Mouse (Mus musculus): ENCODE measurements around the gene Nrros. TPM values are rescaled to one million over a fixed set of nuclear protein-coding genes. Genes with fewer than 3 reads are reported as not detected.

The Nrros gene
- total RNA-seq (2023) = 73.9 TPM

DNA sequence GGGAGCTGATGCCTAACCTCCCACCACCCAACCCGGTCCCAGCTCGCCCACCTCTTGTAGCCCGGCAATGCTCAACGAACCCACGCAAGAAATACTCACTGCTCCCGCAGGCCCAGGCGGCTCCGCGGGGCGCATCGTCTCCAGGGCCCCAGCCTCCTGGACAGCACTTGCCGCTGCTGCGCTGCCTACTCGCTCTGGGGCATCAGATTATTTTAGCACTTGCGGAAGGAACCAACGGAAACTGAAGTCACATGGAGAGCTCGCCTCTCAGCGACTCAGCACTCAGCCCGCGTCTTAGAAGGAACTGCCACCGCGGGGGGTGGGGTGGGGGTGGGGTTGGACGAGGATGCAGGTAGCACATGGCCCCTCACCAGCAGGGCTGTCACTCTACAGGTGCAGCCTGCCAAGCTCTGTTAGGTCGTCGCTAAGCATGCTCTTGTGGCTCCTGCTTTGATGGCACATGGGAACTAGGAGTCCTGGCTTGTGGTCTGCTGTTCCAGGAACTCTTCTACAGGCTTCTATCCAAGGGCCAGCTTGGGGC lies at the start of gene Nrros:
Nrros (minus strand) TSS at position 314 of the 541 bp plus-strand sequence.

DNA sequence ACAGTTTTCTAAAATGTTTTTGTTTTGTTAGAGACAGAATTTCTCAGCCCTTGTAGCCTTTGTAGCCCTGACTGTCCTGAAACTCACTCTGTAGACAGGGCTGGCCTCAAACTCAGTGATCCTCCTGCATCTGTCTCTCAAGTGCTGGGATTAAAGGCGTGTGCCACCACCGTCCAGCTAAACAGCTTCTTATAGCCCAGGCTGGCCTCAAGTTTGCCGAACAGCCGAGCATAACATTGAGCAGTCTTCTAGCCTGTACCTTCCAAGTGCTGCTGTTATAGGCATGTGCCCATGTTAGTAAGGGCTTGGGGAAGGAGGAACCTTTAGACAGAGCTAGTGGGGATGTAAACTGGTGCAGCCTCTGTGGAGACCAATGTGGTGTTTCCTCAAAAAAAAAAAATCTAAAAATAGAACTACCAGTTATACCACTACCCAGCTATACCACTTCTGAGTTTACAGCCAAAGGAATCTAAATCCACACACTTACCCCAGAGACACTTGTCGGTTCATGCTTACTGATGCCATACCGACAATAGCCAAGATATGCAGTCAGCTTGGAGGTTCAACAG lies 14.0 kb upstream of the Nrros start, which contains the start of gene Bex6:
Bex6 (plus strand) TSS at position 491 of the 569 bp plus-strand sequence.

DNA sequence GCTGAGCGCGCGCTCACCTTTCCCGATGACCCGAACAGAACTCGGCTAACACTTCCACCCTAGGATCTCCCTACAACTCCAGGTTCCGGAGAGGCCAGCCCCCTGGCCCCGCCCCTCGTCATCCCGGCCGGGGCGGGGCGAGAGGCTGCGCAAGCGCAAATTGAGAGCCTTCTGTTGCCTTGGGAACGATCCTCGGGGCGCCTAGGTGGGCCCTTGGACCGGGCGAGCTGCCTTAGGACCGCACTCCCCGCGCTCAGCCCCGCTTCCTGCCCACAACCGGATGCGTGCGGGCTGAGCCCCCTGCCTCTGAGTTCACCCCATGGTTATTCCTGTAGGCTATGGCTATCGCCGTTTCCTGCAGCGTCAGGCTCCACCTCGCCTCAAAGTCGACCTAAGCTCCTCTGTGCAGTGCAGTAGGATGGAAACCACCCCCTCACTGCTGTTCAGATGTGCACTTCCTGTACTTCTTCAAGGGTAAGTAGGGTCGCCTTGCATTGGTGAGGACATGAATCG lies 65.7 kb downstream of the Nrros start, which contains the start of the genes Pigx and Cep19:
Pigx (minus strand) TSS at position 103 of the 513 bp plus-strand sequence.
Cep19 (plus strand) TSS at position 163 of the 513 bp plus-strand sequence.

Other genes with a start within 250 kb of the Nrros start
- not detected for gene Pigz, start 231.7 kb downstream of the Nrros start, total RNA-seq (2023)
- 14.5 TPM for gene 0610012G03Rik, start 217.1 kb downstream of the Nrros start, total RNA-seq (2023)
- 19.1 TPM for gene Ncbp2, start 217.1 kb downstream of the Nrros start, total RNA-seq (2023)
- gene Senp5, start 162.3 kb downstream of the Nrros start, total RNA-seq (2023) = 21.9 TPM
- gene Pak2, start 86.3 kb downstream of the Nrros start, total RNA-seq (2023) = 102 TPM
- gene Pigx, start 65.9 kb downstream of the Nrros start, total RNA-seq (2023) = 38.4 TPM
- 4.1 TPM for gene Cep19, start 65.8 kb downstream of the Nrros start, total RNA-seq (2023)
- not detected for gene Bex6, start 14.2 kb upstream of the Nrros start, total RNA-seq (2023)
- gene Fbxo45, start 81.6 kb upstream of the Nrros start, total RNA-seq (2023) = 9.7 TPM
- gene Wdr53, start 81.6 kb upstream of the Nrros start, total RNA-seq (2023) = 11.8 TPM
- gene Smco1, start 105.9 kb upstream of the Nrros start, total RNA-seq (2023) = 0.53 TPM
- gene Rnf168, start 111.9 kb upstream of the Nrros start, total RNA-seq (2023) = 18.6 TPM
- 89.5 TPM for gene Ubxn7, start 166.7 kb upstream of the Nrros start, total RNA-seq (2023)
- gene Tm4sf19, start 234.9 kb upstream of the Nrros start, total RNA-seq (2023) = not detected

Data from CD4-positive naive resting alpha-beta T cell, adult 76 days (primary cell).